Mouse (Mus musculus): ENCODE results near the gene Ptprf. TPM values are rescaled to one million over a fixed set of nuclear protein-coding genes. Genes with fewer than 3 reads are reported as not detected.

Ptprf gene
- polyA plus RNA-seq, 1 experiment: 7.4 TPM

DNA sequence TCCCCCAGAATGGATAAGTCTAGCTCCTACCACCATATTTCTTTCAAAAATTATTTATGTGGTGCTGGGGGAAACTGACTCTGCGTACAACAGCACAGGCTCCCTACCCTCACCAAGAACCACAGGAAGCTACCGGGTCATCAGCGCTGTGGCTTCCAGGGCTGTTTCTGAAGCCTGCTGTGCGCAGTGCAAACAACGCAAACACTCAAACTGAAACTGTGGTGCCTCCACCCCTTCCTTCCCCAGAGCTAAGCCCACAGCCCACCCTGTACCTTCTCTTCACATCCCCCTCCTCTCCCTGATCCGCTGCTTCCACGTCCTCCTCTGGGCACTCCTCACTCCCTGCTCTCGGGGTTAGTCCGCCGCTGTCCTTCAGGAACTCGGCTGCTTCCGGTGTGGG, 129.1 kb downstream of the Ptprf start:
- Histone ChIP-seq H3K4me1 (ENCODE audit: control insufficient read depth, insufficient read depth, low read length) (no peaks in the 10 kb centered on the region; the same call in 1 of the 2 replicates), H3K27ac (ENCODE audit: control insufficient read depth, insufficient read depth, low read depth, low read length, poor library complexity) (no peak overlapping the region), H3K4me3 (replicated peaks; ENCODE audit: control insufficient read depth, low read depth, low read length) (no peak overlapping the region)
- WGBS: 92% methylated on average over 12 of the region's 12 CpGs
- TF ChIP-seq CTCF (IDR thresholded peaks at IDR 0.05; ENCODE audit: control insufficient read depth, insufficient read depth, low read length) (no peak), POLR2A (IDR thresholded peaks at IDR 0.05; ENCODE audit: borderline replicate concordance, control insufficient read depth, low read depth, low read length) (no peak)

Other genes starting within 250 kb of the Ptprf start
- 5.9 and 6.8 TPM in 2 replicates for gene St3gal3, start 156.5 kb downstream of the Ptprf start, polyA plus RNA-seq (2011; ENCODE audit: insufficient read depth, insufficient read length, low replicate concordance, missing spikeins)
- 25.6 and 36.5 TPM in 2 replicates for gene Kdm4a, start 111.4 kb downstream of the Ptprf start, polyA plus RNA-seq (2011; ENCODE audit: insufficient read depth, insufficient read length, low replicate concordance, missing spikeins)
- gene Szt2, start 117.9 kb upstream of the Ptprf start, polyA plus RNA-seq (2011; ENCODE audit: insufficient read depth, insufficient read length, low replicate concordance, missing spikeins): 17.0 and 34.6 TPM in 2 replicates
- gene Med8, start 117.9 kb upstream of the Ptprf start, polyA plus RNA-seq (2011; ENCODE audit: insufficient read depth, insufficient read length, low replicate concordance, missing spikeins): 45.2 and 67.4 TPM in 2 replicates
- 36.1 and 99.5 TPM in 2 replicates for gene Elovl1, start 136.7 kb upstream of the Ptprf start, polyA plus RNA-seq (2011; ENCODE audit: insufficient read depth, insufficient read length, low replicate concordance, missing spikeins)
- 58.8 and 92.1 TPM in 2 replicates for gene Cdc20, start 145.9 kb upstream of the Ptprf start, polyA plus RNA-seq (2011; ENCODE audit: insufficient read depth, insufficient read length, low replicate concordance, missing spikeins)
- 10.3 and 13.1 TPM in 2 replicates for gene Mpl, start 166.1 kb upstream of the Ptprf start, polyA plus RNA-seq (2011; ENCODE audit: insufficient read depth, insufficient read length, low replicate concordance, missing spikeins)
- 2.7 and 4.5 TPM in 2 replicates for gene Tie1, start 198.7 kb upstream of the Ptprf start, polyA plus RNA-seq (2011; ENCODE audit: insufficient read depth, insufficient read length, low replicate concordance, missing spikeins)
- 1.0 and 2.1 TPM in 2 replicates for gene 2610528J11Rik, start 235.6 kb upstream of the Ptprf start, polyA plus RNA-seq (2011; ENCODE audit: insufficient read depth, insufficient read length, low replicate concordance, missing spikeins)

All from bone marrow, adult 2 months (tissue).